Mouse (Mus musculus): ENCODE measurements at regions not wholly inside any gene's neighbourhood (a gene's known extent, or its start where the extent isn't known, plus 50 kb on each side); places are given as distances from the start of the nearest gene placed in this dataset.

GRCm38 (mm10) chr9:100404426-100404825 is 82.2 kb downstream of the Il20rb start:
- no peak for DNase-seq (ENCODE audit: low spot score in 2 of 2)

- DNase-seq (ENCODE audit: low spot score in 2 of 2), result peak; percentile 38 to 64
These were observed 86.2 kb downstream of the Il20rb start for GRCm38 (mm10) chr9:100400366-100400765.

GRCm38 (mm10) chr9:100396340-100396910 is 90.2 kb downstream of the Il20rb start:
- DNase-seq (ENCODE audit: low spot score in 2 of 2), result no peak

GRCm38 (mm10) chr9:100395711-100396110 is 90.9 kb downstream of the Il20rb start:
- DNase-seq (ENCODE audit: low spot score in 2 of 2), result peak; percentile 82 to 85

GRCm38 (mm10) chr9:100394632-100395031 is 92.0 kb downstream of the Il20rb start:
- no peak for DNase-seq (ENCODE audit: low spot score in 2 of 2)

- no peak for DNase-seq (ENCODE audit: low spot score in 2 of 2)
These were observed 92.4 kb downstream of the Il20rb start for GRCm38 (mm10) chr9:100394166-100394565.

GRCm38 (mm10) chr9:100392262-100392661 is 94.3 kb downstream of the Il20rb start:
- no peak for DNase-seq (ENCODE audit: low spot score in 2 of 2)

GRCm38 (mm10) chr9:100391566-100392213 is 94.9 kb downstream of the Il20rb start:
- no peak for DNase-seq (ENCODE audit: low spot score in 2 of 2)

GRCm38 (mm10) chr9:100388393-100388792 is 98.2 kb downstream of the Il20rb start:
- DNase-seq (ENCODE audit: low spot score in 2 of 2), result no peak

- DNase-seq (ENCODE audit: low spot score in 2 of 2), result no peak
These were observed 99.4 kb downstream of the Il20rb start for GRCm38 (mm10) chr9:100387171-100387685.

- peak; percentile 73 to 84 for DNase-seq (ENCODE audit: low spot score in 2 of 2)
These were observed 104.1 kb downstream of the Il20rb start for GRCm38 (mm10) chr9:100382492-100382891.

- DNase-seq (ENCODE audit: low spot score in 2 of 2), result no peak
These were observed 116.7 kb downstream of the Il20rb start for GRCm38 (mm10) chr9:100369921-100370320.

- no peak for DNase-seq (ENCODE audit: low spot score in 2 of 2)
These were observed 119.8 kb downstream of the Il20rb start for GRCm38 (mm10) chr9:100366816-100367215.

- DNase-seq (ENCODE audit: low spot score in 2 of 2), result no peak
These were observed 126.5 kb downstream of the Il20rb start for GRCm38 (mm10) chr9:100359934-100360716.

- no peak for DNase-seq (ENCODE audit: low spot score in 2 of 2)
These were observed 129.0 kb downstream of the Il20rb start for GRCm38 (mm10) chr9:100357553-100357952.

GRCm38 (mm10) chr9:100340796-100341195 is 145.8 kb downstream of the Il20rb start:
- DNase-seq (ENCODE audit: low spot score in 2 of 2), result peak; percentile 48 to 57

- no peak for DNase-seq (ENCODE audit: low spot score in 2 of 2)
These were observed 178.8 kb downstream of the Il20rb start for GRCm38 (mm10) chr9:100307765-100308164.

- DNase-seq (ENCODE audit: low spot score in 2 of 2), result peak in 1 of 2 experiments; percentile 11
These were observed 179.2 kb downstream of the Il20rb start for GRCm38 (mm10) chr9:100307364-100307763.

- DNase-seq (ENCODE audit: low spot score in 2 of 2), result no peak
These were observed 182.8 kb downstream of the Il20rb start for GRCm38 (mm10) chr9:100303762-100304161.

GRCm38 (mm10) chr9:100301613-100302012 is 185.0 kb downstream of the Il20rb start:
- peak in 1 of 2 experiments; percentile 7 for DNase-seq (ENCODE audit: low spot score in 2 of 2)

- no peak for DNase-seq (ENCODE audit: low spot score in 2 of 2)
These were observed 209.2 kb downstream of the Il20rb start for GRCm38 (mm10) chr9:100277361-100277760.
